Mouse (Mus musculus): Measurements from ENCODE around the gene Tspan15.

- TF ChIP-seq CTCF (conservative IDR thresholded peaks at IDR 0.05; ENCODE audit: low read length) (no peak), POU5F1 (IDR thresholded peaks at IDR 0.05; ENCODE audit: borderline replicate concordance, low read length) (no peak)
Measured at GRCm38 (mm10) chr10:62247815-62248214, 16.8 kb upstream of the Tspan15 start.

All from E14TG2a.4 (cell line).